Comparison of ENCODE assay signal across 9 mouse cellular contexts in genomic region chr12:80692269-80692972, GRCm38 (mm10). TPM values are rescaled to one million over a fixed set of nuclear protein-coding genes. Genes with fewer than 3 reads are reported as not detected.
DNase-seq lines count a peak whose midpoint lies in the region; ATAC-seq and TF ChIP-seq lines count a peak whose summit lies in the region.
"Had no signal": no experiment of that assay in that cellular context is flagged by ENCODE, and none has a peak within 500 bp of the region (broad histone marks: within the 10 kb centered on the region; RNA-seq: fewer than 3 reads in every experiment).

Gene Plekhd1, plus strand, starts transcription at chr12:80692591.

- H3K9me3 ChIP-seq in megakaryocyte, embryonic 14.5 days: peaks cover 16% of the 10 kb centered on the region; the same call in 1 of the 2 replicates
- H3K9me3 ChIP-seq in embryonic facial prominence, embryonic 11.5 days (replicated peaks; ENCODE audit: control insufficient read depth, low read length): no peaks in the 10 kb centered on the region
- no peaks in the 10 kb centered on the region for H3K9me3 ChIP-seq in heart, postnatal 0 days (replicated peaks; ENCODE audit: control insufficient read depth, low read length)
- no peaks in the 10 kb centered on the region for H3K9me3 ChIP-seq in lung, embryonic 15.5 days

- TF ChIP-seq CTCF in heart, postnatal 0 days (IDR thresholded peaks at IDR 0.05; ENCODE audit: low read depth): no peak

- 1% methylated on average over 52 of the region's 52 CpGs for WGBS in embryonic facial prominence, embryonic 11.5 days
- WGBS in heart, postnatal 0 days: 2% methylated on average over 50 of the region's 52 CpGs
- 2% methylated on average over 51 of the region's 52 CpGs for WGBS in lung, embryonic 15.5 days

- peaks cover 82% of the 10 kb centered on the region for H3K27me3 ChIP-seq in megakaryocyte, embryonic 14.5 days (replicated peaks)
- H3K27me3 ChIP-seq in embryonic facial prominence, embryonic 11.5 days (ENCODE audit: control insufficient read depth, insufficient read depth, low read length): peaks cover 16% of the 10 kb centered on the region
- peaks cover 43% of the 10 kb centered on the region for H3K27me3 ChIP-seq in heart, postnatal 0 days (ENCODE audit: control insufficient read depth, insufficient read depth, low read length)
- H3K27me3 ChIP-seq in lung, embryonic 15.5 days: peaks cover 42% of the 10 kb centered on the region

- H3K9ac ChIP-seq in embryonic facial prominence, embryonic 11.5 days (replicated peaks; ENCODE audit: low read length): 0 out of 2 replicates have a peak within 1 kb of the TSS, but pooled peaks have one; percentile 2
- no peak within 1 kb of the TSS for H3K9ac ChIP-seq in heart, postnatal 0 days (replicated peaks; ENCODE audit: low read depth, low read length)
- peak within 1 kb of the TSS; percentile 41 for H3K9ac ChIP-seq in lung, embryonic 15.5 days

- H3K27ac ChIP-seq in embryonic facial prominence, embryonic 11.5 days (replicated peaks; ENCODE audit: low read depth, low read length): no peak within 1 kb of the TSS
- no peak within 1 kb of the TSS for H3K27ac ChIP-seq in heart, postnatal 0 days (ENCODE audit: low read depth)
- H3K27ac ChIP-seq in lung, embryonic 15.5 days: peak within 1 kb of the TSS; percentile 48; the same call in 1 of the 2 replicates

- no peak for ATAC-seq in megakaryocyte, adult 5-6 weeks (ENCODE audit: poor library complexity, severe bottlenecking)
- peak; percentile 71 for ATAC-seq in embryonic facial prominence, embryonic 11.5 days (replicated peaks; ENCODE audit: insufficient number of reproducible peaks, low FRiP score, low TSS enrichment, low read depth)
- ATAC-seq in heart, postnatal 0 days (ENCODE audit: insufficient read depth, low read depth): no peak
- ATAC-seq in lung, embryonic 15.5 days (ENCODE audit: borderline replicate concordance, extremely low read depth, low FRiP score, low TSS enrichment): peak; percentile 69

- H3K4me2 ChIP-seq in embryonic facial prominence, embryonic 11.5 days (ENCODE audit: low read depth, low read length): peak within 1 kb of the TSS; percentile 44
- peak within 1 kb of the TSS; percentile 47 for H3K4me2 ChIP-seq in heart, postnatal 0 days (ENCODE audit: low read depth, low read length)
- H3K4me2 ChIP-seq in lung, embryonic 15.5 days: peak within 1 kb of the TSS; percentile 85

- no peaks in the 10 kb centered on the region for H3K36me3 ChIP-seq in megakaryocyte, embryonic 14.5 days (replicated peaks; ENCODE audit: low read length)
- H3K36me3 ChIP-seq in embryonic facial prominence, embryonic 11.5 days (replicated peaks; ENCODE audit: control insufficient read depth, insufficient read depth, low read depth, low read length): no peaks in the 10 kb centered on the region
- H3K36me3 ChIP-seq in heart, postnatal 0 days (replicated peaks; ENCODE audit: control insufficient read depth, insufficient read depth, low read length): no peaks in the 10 kb centered on the region
- H3K36me3 ChIP-seq in lung, embryonic 15.5 days: no peaks in the 10 kb centered on the region

- DNase-seq in embryonic facial prominence, embryonic 11.5 days (ENCODE audit: low spot score): peak; percentile 64
- DNase-seq in heart, postnatal 0 days (ENCODE audit: low spot score): peak; percentile 24
- DNase-seq in kidney, postnatal 25 days: peak; percentile 70 to 93
- peak; percentile 37 for DNase-seq in retina, adult 2 months (ENCODE audit: low read depth, low spot score)
- DNase-seq in adipocyte (ENCODE audit: low spot score): no peak

- no peak for TF ChIP-seq EP300 in heart, postnatal 0 days (IDR thresholded peaks at IDR 0.05; ENCODE audit: low read depth)

- peak within 1 kb of the TSS; percentile 73 for H3K4me3 ChIP-seq in megakaryocyte, embryonic 14.5 days (replicated peaks)
- H3K4me3 ChIP-seq in embryonic facial prominence, embryonic 11.5 days (ENCODE audit: low read depth, low read length): peak within 1 kb of the TSS; percentile 24
- peak within 1 kb of the TSS; percentile 26 for H3K4me3 ChIP-seq in heart, postnatal 0 days (ENCODE audit: low read depth, low read length)
- peak within 1 kb of the TSS; percentile 45 for H3K4me3 ChIP-seq in lung, embryonic 15.5 days

- peaks cover 17% of the 10 kb centered on the region for H3K4me1 ChIP-seq in megakaryocyte, embryonic 14.5 days
- no peaks in the 10 kb centered on the region; the same call in 1 of the 2 replicates for H3K4me1 ChIP-seq in embryonic facial prominence, embryonic 11.5 days (ENCODE audit: control insufficient read depth, insufficient read depth, low read length)
- H3K4me1 ChIP-seq in heart, postnatal 0 days (ENCODE audit: control insufficient read depth, insufficient read depth): peaks cover 6% of the 10 kb centered on the region; the same call in 1 of the 2 replicates
- peaks cover 41% of the 10 kb centered on the region for H3K4me1 ChIP-seq in lung, embryonic 15.5 days

RNA-seq across cellular contexts. Expression of gene Plekhd1, which starts in this region (rescaled TPM):
- not detected in 2 replicates for polyA plus RNA-seq in megakaryocyte, embryonic 14.5 days (2012; ENCODE audit: insufficient read depth, low replicate concordance)
- total RNA-seq in megakaryocyte, adult 5-6 weeks (2015): not detected in 2 replicates
- total RNA-seq in megakaryocyte, adult 5-6 weeks (2017): not detected in 2 replicates
- polyA plus RNA-seq in embryonic facial prominence, embryonic 11.5 days (2014; fragmentation: Nextera tagmentation; extraction: Ambion mirVana): 0.67 and 1.8 TPM in 2 replicates
- 2.3 TPM in 1 of 2 replicates, not detected in the other for total RNA-seq in heart, postnatal 0 days (2014; rRNA removed; ENCODE audit: low replicate concordance)
- polyA plus RNA-seq in heart, postnatal 0 days (2015; fragmentation: Nextera tagmentation; extraction: Ambion mirVana): 0.18 and 0.19 TPM in 2 replicates
- 4.0 and 4.2 TPM in 2 replicates for polyA plus RNA-seq in lung, embryonic 15.5 days (2015; fragmentation: Nextera tagmentation; extraction: Ambion mirVana)
- total RNA-seq: MEL had no signal

Comparison
In these comparisons a context has a peak if more than half of its experiments do, and no peak if none do; other contexts are left out.
1. ATAC-seq: peak in embryonic facial prominence, embryonic 11.5 days (single experiment) and lung, embryonic 15.5 days (single experiment); none in megakaryocyte, adult 5-6 weeks (single experiment) and heart, postnatal 0 days (single experiment).
2. Peak in every context shown above with its lines, with median percentiles within 50 percentile points of each other: H3K4me3 ChIP-seq and H3K4me2 ChIP-seq.